Mouse (Mus musculus) heart, embryonic 10.5 days (tissue): ENCODE results near the gene Rnf8. TPM values are rescaled to one million over a fixed set of nuclear protein-coding genes. Genes with fewer than 3 reads are reported as not detected.

Experiments used
- DNase-seq: peaks from one replicate; pipeline ENCODE4 v3.0.0-alpha.2; 2017; ENCODE audit warnings: low spot score
- H3K27ac ChIP-seq: fragments of 300-500 bp; sonication (generic); 2 replicates; pipeline ENCODE4 v1.5.1; 2016; ENCODE audit warnings: mild to moderate bottlenecking
- H3K27me3 ChIP-seq: fragments of 300-500 bp; sonication (generic); 2 replicates; pipeline ENCODE4 v1.6.1; 2016; ENCODE audit warnings: mild to moderate bottlenecking; ENCODE audit not compliant: poor library complexity, insufficient read depth, severe bottlenecking
- H3K36me3 ChIP-seq: fragments of 300-500 bp; sonication (generic); 2 replicates; pipeline ENCODE4 v1.6.1; 2016; ENCODE audit warnings: mild to moderate bottlenecking, moderate library complexity
- H3K4me1 ChIP-seq: fragments of 300-500 bp; sonication (generic); 2 replicates; pipeline ENCODE4 v1.6.1; 2016; ENCODE audit warnings: mild to moderate bottlenecking
- H3K4me3 ChIP-seq: fragments of 300-500 bp; sonication (generic); 2 replicates; pipeline ENCODE4 v1.5.1; 2016; ENCODE audit warnings: mild to moderate bottlenecking, moderate library complexity
- H3K9me3 ChIP-seq: fragments of 300-500 bp; sonication (generic); 2 replicates; pipeline ENCODE4 v1.6.1; 2016; ENCODE audit warnings: mild to moderate bottlenecking, moderate library complexity
- WGBS: fragments of 180-500 bp; shearing (Covaris S2); methylation state at CpG from one replicate; pipeline ENCODE4 v1.1.7; 2016; 5-methylcytosine and 5-hydroxymethylcytosine counted together
- polyA plus RNA-seq: library from polyadenylated mRNA; unstranded; fragments of >200 nt; fragmentation: Nextera tagmentation; extraction: Ambion mirVana; gene quantifications from 2 replicates; pipeline ENCODE4 v1.2.1, GENCODE M21; 2016

Rnf8 gene
- polyA plus RNA-seq, 1 experiment from 2014 or later: 85.7 TPM

DNA sequence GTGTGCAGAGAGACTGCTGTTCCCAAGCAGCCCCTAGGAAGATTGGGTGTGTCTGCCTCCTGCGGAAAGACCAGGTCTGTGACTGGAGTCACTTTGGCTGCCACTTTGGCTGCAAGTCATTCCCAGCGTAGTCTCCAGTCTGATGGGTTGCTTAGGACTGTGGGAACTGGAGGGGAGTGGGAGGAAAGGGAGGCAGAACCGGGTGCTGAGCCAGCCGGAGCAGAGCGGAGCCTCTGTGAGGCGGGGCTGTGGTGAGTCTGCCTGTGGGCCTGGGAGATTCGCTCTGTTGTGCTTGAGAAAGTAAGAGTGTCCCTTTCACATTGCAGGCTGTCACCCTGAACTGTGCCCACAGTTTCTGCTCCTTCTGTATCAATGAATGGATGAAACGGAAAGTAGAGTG is 20.9 kb downstream of the Rnf8 start:
- no peak overlapping the region for H3K4me3 ChIP-seq
- no peak for DNase-seq
- H3K36me3 ChIP-seq: peaks cover 94% of the 10 kb centered on the region
- H3K4me1 ChIP-seq: peaks cover 13% of the 10 kb centered on the region
- 88% methylated on average over 8 of the region's 8 CpGs for WGBS
- H3K27me3 ChIP-seq: no peaks in the 10 kb centered on the region
- no peak overlapping the region for H3K27ac ChIP-seq
- no peaks in the 10 kb centered on the region for H3K9me3 ChIP-seq

GRCm38 (mm10) chr17:29636118-29636517 is 21.5 kb downstream of the Rnf8 start:
- DNase-seq: no peak
- WGBS: 66% methylated on average over 5 of the region's 5 CpGs
- Histone ChIP-seq H3K4me3 (no peak overlapping the region), H3K9me3 (no peaks in the 10 kb centered on the region), H3K27me3 (no peaks in the 10 kb centered on the region), H3K4me1 (peaks cover 13% of the 10 kb centered on the region), H3K36me3 (peaks cover 94% of the 10 kb centered on the region), H3K27ac (no peak overlapping the region)

DNA sequence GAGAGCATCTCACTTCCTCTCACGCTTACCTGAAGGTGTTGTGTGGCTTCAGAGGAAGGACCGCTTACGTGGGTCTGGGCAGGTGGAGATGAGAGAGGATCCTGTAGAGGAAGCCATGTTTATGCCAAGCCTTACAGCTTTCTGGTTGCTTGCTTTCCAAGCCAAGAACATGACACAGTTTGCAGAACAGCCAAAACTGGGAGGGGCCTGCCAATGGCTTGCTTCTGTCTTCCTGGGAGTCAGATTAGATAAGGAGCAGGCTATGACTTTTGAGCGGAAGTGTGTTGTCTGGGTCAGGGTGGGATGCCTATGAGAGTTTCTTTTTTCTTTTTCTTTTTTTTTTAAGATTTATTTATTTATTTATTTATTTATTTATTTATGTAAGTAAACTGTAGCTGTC is 22.8 kb downstream of the Rnf8 start:
- WGBS: 72% methylated on average over 4 of the region's 4 CpGs
- Histone ChIP-seq H3K9me3 (no peaks in the 10 kb centered on the region), H3K4me1 (peaks cover 13% of the 10 kb centered on the region), H3K27me3 (no peaks in the 10 kb centered on the region), H3K36me3 (peaks cover 95% of the 10 kb centered on the region), H3K4me3 (no peak overlapping the region), H3K27ac (no peak overlapping the region)
- no peak for DNase-seq

- no peak overlapping the region for H3K4me3 ChIP-seq
- DNase-seq: peak; percentile 85
- no peaks in the 10 kb centered on the region for H3K27me3 ChIP-seq
- H3K27ac ChIP-seq: no peak overlapping the region
- peaks cover 13% of the 10 kb centered on the region for H3K4me1 ChIP-seq
- WGBS: 67% methylated on average over 8 of the region's 8 CpGs
- H3K9me3 ChIP-seq: no peaks in the 10 kb centered on the region
- peaks cover 94% of the 10 kb centered on the region for H3K36me3 ChIP-seq
Observed at GRCm38 (mm10) chr17:29637895-29638294, 23.3 kb downstream of the Rnf8 start.

DNA sequence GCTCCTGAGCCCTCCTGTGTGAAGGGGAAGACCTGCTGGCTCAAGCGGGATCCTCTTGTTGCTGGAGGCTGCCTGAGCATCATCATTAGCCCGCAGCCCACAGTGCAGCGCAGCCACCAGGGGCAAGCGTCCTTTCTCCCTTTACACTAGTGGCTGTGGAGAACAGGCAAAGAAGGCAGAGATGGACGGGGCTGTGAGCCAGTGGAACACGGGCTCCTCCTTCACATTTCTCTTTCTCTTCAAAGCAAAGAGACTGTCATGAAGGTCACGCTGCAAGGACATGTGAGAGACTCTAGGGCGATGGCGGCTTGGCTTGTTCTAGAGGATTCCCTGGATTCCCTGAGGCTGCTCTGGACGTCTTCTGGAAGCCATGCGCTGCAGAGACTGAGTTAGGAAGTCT is 26.4 kb downstream of the Rnf8 start:
- Histone ChIP-seq H3K4me1 (peaks cover 18% of the 10 kb centered on the region), H3K9me3 (no peaks in the 10 kb centered on the region), H3K27me3 (no peaks in the 10 kb centered on the region), H3K27ac (no peak overlapping the region), H3K4me3 (no peak overlapping the region), H3K36me3 (peaks cover 69% of the 10 kb centered on the region)
- 81% methylated on average over 11 of the region's 11 CpGs for WGBS
- no peak for DNase-seq

DNA sequence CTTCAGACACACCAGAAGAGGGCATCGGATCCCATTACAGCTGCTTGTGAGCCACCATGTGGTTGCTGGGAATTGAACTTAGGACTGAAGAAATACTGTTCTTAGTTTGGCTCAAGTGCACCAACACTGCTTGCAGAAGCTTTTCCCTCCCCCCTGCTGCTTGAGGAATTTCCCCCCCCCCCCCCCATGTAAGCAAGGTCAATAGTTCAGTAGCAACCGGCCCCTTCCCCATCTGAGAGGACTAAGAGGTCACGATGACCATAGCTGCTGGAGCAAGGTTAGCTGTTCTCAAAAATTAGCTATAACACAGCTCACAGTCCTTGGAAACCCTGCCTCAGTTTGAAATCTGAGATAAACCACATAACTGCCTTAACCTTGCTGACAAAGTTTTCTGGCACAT is 27.6 kb downstream of the Rnf8 start:
- Histone ChIP-seq H3K27ac (no peak overlapping the region), H3K27me3 (no peaks in the 10 kb centered on the region), H3K4me3 (no peak overlapping the region), H3K4me1 (peaks cover 14% of the 10 kb centered on the region), H3K9me3 (no peaks in the 10 kb centered on the region), H3K36me3 (peaks cover 59% of the 10 kb centered on the region)
- no peak for DNase-seq
- WGBS: 62% methylated on average over 3 of the region's 3 CpGs

DNA sequence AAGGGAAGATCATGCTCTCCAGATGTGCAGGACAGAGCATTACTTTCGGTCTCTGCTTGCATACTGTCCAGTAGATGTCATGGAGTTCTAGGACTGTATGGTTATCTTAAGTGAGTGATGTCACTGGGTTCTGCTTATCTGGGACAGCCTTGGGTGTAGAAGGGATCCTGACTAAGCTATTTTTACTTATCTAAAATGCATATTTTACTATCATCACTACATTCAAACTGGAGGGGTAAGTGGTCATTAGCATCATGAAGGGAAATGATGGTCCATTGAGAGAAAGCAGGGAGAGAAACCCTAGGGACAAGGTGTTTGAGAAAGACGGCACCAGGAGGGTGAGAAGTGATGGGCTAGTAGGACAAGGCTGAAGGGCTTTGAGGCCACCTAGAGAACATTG is 43.7 kb downstream of the Rnf8 start:
- Histone ChIP-seq H3K9me3 (no peaks in the 10 kb centered on the region), H3K4me1 (peaks cover 23% of the 10 kb centered on the region), H3K4me3 (no peak overlapping the region), H3K27me3 (no peaks in the 10 kb centered on the region), H3K27ac (peak overlapping the region; percentile 60; the same call in 1 of the 2 replicates), H3K36me3 (peaks cover 3% of the 10 kb centered on the region; the same call in 1 of the 2 replicates)
- WGBS: 37% methylated on average over 2 of the region's 2 CpGs
- DNase-seq: no peak

- WGBS: under 1% methylated on average over 41 of the region's 41 CpGs
- peak; percentile 97 for DNase-seq
- Histone ChIP-seq H3K27ac (peak within 1 kb of the TSS; percentile 98), H3K27me3 (no peaks in the 10 kb centered on the region), H3K9me3 (no peaks in the 10 kb centered on the region), H3K4me1 (peaks cover 23% of the 10 kb centered on the region), H3K4me3 (peak within 1 kb of the TSS; percentile 97), H3K36me3 (peaks cover 20% of the 10 kb centered on the region)
Observed at GRCm38 (mm10) chr17:29660076-29660761, 45.6 kb downstream of the Rnf8 start, which contains the start of gene Cmtr1. Gene Cmtr1, plus strand, starts transcription at chr17:29660595.

DNA sequence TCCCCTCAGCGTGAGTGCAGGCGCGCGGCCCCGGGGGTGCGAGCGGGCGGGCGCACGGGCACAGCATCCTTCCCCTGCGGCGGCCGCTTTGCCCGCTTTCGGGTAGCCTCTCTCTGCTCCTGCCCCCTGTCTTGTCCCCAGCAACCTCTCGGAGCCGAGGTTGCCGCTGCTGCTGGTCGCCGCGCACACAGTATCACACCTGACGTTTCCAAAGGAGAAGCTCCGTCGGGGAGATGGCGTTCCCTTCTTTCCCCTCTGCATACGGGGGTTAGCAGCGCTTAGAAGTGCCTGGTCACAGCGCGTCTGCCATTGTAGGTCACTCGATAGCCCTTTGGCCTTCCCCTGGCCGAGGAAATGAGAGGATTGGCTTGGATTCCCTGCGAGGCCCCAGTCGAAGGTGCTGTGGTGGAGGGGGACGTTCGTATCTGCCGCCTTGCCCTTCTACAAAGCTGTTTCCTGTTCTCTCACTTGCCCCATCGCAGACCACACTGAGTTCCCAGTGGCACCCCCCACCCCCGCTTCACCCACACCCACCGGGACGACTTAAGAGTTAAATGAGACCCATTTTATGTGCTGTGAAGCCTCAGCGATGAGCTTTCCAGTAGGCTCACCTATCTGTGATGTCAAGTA is 46.3 kb downstream of the Rnf8 start:
- peak overlapping the region; percentile 97 for H3K4me3 ChIP-seq
- peaks cover 21% of the 10 kb centered on the region for H3K36me3 ChIP-seq
- WGBS: under 1% methylated on average over 41 of the region's 41 CpGs
- peaks cover 23% of the 10 kb centered on the region for H3K4me1 ChIP-seq
- no peaks in the 10 kb centered on the region for H3K9me3 ChIP-seq
- peak overlapping the region; percentile 98 for H3K27ac ChIP-seq
- no peaks in the 10 kb centered on the region for H3K27me3 ChIP-seq
- peak; percentile 84 for DNase-seq

GRCm38 (mm10) chr17:29662145-29662544 is 47.6 kb downstream of the Rnf8 start:
- Histone ChIP-seq H3K4me1 (peaks cover 23% of the 10 kb centered on the region), H3K27me3 (no peaks in the 10 kb centered on the region), H3K9me3 (no peaks in the 10 kb centered on the region), H3K27ac (no peak overlapping the region), H3K36me3 (peaks cover 28% of the 10 kb centered on the region), H3K4me3 (no peak overlapping the region)
- 83% methylated on average over 6 of the region's 6 CpGs for WGBS
- DNase-seq: no peak

GRCm38 (mm10) chr17:29668051-29668986 is 53.7 kb downstream of the Rnf8 start:
- no peak overlapping the region for H3K27ac ChIP-seq
- H3K27me3 ChIP-seq: no peaks in the 10 kb centered on the region
- H3K4me3 ChIP-seq: no peak overlapping the region
- peaks cover 64% of the 10 kb centered on the region for H3K36me3 ChIP-seq
- H3K9me3 ChIP-seq: no peaks in the 10 kb centered on the region
- DNase-seq: no peak
- WGBS: 79% methylated on average over 10 of the region's 10 CpGs
- no peaks in the 10 kb centered on the region; the same call in 1 of the 2 replicates for H3K4me1 ChIP-seq

DNA sequence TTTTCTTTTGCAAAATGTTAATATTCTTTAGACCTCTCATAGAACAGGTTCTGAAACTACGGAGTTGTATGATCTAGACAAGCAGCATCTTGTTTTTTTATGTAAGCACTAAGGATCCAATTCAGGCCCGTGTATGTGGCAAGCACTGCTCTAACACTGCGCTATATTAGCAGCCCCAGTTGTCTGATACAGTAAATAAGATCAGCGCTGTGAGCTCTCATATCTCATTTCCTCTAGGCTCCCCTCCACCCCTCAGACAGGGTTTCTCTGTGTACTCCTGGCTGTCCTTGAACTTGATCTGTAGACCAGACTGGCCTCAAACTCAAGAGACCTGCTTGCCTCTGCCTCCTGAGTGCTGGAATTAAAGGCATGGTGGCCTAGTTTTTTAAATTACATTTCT is 54.4 kb downstream of the Rnf8 start:
- no peak for DNase-seq
- Histone ChIP-seq H3K4me3 (no peak overlapping the region), H3K4me1 (no peaks in the 10 kb centered on the region; the same call in 1 of the 2 replicates), H3K9me3 (no peaks in the 10 kb centered on the region), H3K36me3 (peaks cover 64% of the 10 kb centered on the region), H3K27ac (no peak overlapping the region), H3K27me3 (no peaks in the 10 kb centered on the region)
- 85% methylated on average over 4 of the region's 4 CpGs for WGBS

GRCm38 (mm10) chr17:29669936-29670335 is 55.3 kb downstream of the Rnf8 start:
- Histone ChIP-seq H3K9me3 (no peaks in the 10 kb centered on the region), H3K27me3 (no peaks in the 10 kb centered on the region), H3K36me3 (peaks cover 64% of the 10 kb centered on the region), H3K27ac (no peak overlapping the region), H3K4me1 (no peaks in the 10 kb centered on the region; the same call in 1 of the 2 replicates), H3K4me3 (no peak overlapping the region)
- no peak for DNase-seq
